Mouse (Mus musculus) bone marrow macrophage, adult 2 months (primary cell): ENCODE results near the gene Bcl2l1. TPM values are rescaled to one million over a fixed set of nuclear protein-coding genes. Genes with fewer than 3 reads are reported as not detected.
A peak's percentile ranks its signal among the peaks of the same experiment; 100 is the strongest.

Experiments
- H3K27ac ChIP-seq: 2 replicates; pipeline ENCODE4 v1.5.1; 2012; ENCODE audit warnings: low read depth, low read length; ENCODE audit not compliant: insufficient read depth
- H3K4me1 ChIP-seq: 2 replicates; pipeline ENCODE4 v1.6.1; 2012; ENCODE audit warnings: low read length; ENCODE audit not compliant: control insufficient read depth, insufficient read depth
- H3K4me3 ChIP-seq: 2 replicates; pipeline ENCODE4 v1.5.1; 2012; ENCODE audit warnings: mild to moderate bottlenecking, low read length, moderate library complexity; ENCODE audit not compliant: insufficient read depth
- CTCF ChIP-seq: IDR thresholded peaks from 2 replicates; pipeline ENCODE4 v1.5.1; 2012; ENCODE audit warnings: low read depth, mild to moderate bottlenecking, low read length, moderate library complexity
- POLR2A ChIP-seq: IDR thresholded peaks from 2 replicates; pipeline ENCODE4 v1.6.1; 2012; ENCODE audit warnings: mild to moderate bottlenecking, low read depth, low read length, borderline replicate concordance
- polyA plus RNA-seq: library from polyadenylated mRNA; stranded (reverse); fragments of >200 nt; gene quantifications from 2 replicates; pipeline ENCODE4 v1.2.4, GENCODE M21; 2012; ENCODE audit not compliant: missing spikeins, insufficient read depth, insufficient read length

Gene Bcl2l1
- polyA plus RNA-seq, 1 experiment, result 30.8 TPM

GRCm38 (mm10) chr2:152788892-152789421, 42.6 kb downstream of the Bcl2l1 start:
- peak overlapping the region; percentile 94 for H3K27ac ChIP-seq
- H3K4me1 ChIP-seq, result peaks cover 76% of the 10 kb centered on the region
- no peak for TF ChIP-seq POLR2A
- no peak for TF ChIP-seq CTCF
- peak overlapping the region; percentile 37 for H3K4me3 ChIP-seq

- TF ChIP-seq CTCF (no peak), POLR2A (no peak)
- no peak overlapping the region for H3K27ac ChIP-seq
- no peak overlapping the region for H3K4me3 ChIP-seq
- H3K4me1 ChIP-seq, result peaks cover 72% of the 10 kb centered on the region
Measured at GRCm38 (mm10) chr2:152787543-152787942, 44.0 kb downstream of the Bcl2l1 start.

GRCm38 (mm10) chr2:152787136-152787535, 44.4 kb downstream of the Bcl2l1 start:
- TF ChIP-seq POLR2A (no peak), CTCF (no peak)
- H3K27ac ChIP-seq, result no peak overlapping the region
- H3K4me1 ChIP-seq, result peaks cover 72% of the 10 kb centered on the region
- H3K4me3 ChIP-seq, result no peak overlapping the region

- Histone ChIP-seq H3K4me1 (peaks cover 72% of the 10 kb centered on the region), H3K4me3 (no peak overlapping the region), H3K27ac (no peak overlapping the region)
- no peak for TF ChIP-seq CTCF
- no peak for TF ChIP-seq POLR2A
Measured at GRCm38 (mm10) chr2:152785446-152786350, 45.8 kb downstream of the Bcl2l1 start.

- H3K4me3 ChIP-seq, result no peak overlapping the region
- TF ChIP-seq CTCF (no peak), POLR2A (no peak)
- no peak overlapping the region for H3K27ac ChIP-seq
- H3K4me1 ChIP-seq, result peaks cover 72% of the 10 kb centered on the region
Measured at GRCm38 (mm10) chr2:152784640-152785039, 46.9 kb downstream of the Bcl2l1 start.

GRCm38 (mm10) chr2:152783241-152783640, 48.3 kb downstream of the Bcl2l1 start:
- peaks cover 71% of the 10 kb centered on the region for H3K4me1 ChIP-seq
- H3K27ac ChIP-seq, result no peak overlapping the region

GRCm38 (mm10) chr2:152782656-152783055, 48.9 kb downstream of the Bcl2l1 start:
- TF ChIP-seq CTCF (no peak), POLR2A (no peak)
- Histone ChIP-seq H3K4me1 (peaks cover 65% of the 10 kb centered on the region), H3K4me3 (no peak overlapping the region), H3K27ac (no peak overlapping the region)

More at GRCm38 (mm10) chr2:152783241-152783640, 48.3 kb downstream of the Bcl2l1 start:
- H3K4me3 ChIP-seq, result no peak overlapping the region
- TF ChIP-seq POLR2A, result no peak
- TF ChIP-seq CTCF, result no peak

GRCm38 (mm10) chr2:152781031-152781711, 50.4 kb downstream of the Bcl2l1 start:
- Histone ChIP-seq H3K27ac (no peak overlapping the region), H3K4me3 (no peak overlapping the region), H3K4me1 (peaks cover 59% of the 10 kb centered on the region)
- TF ChIP-seq CTCF, result no peak
- TF ChIP-seq POLR2A, result no peak

GRCm38 (mm10) chr2:152780466-152780865, 51.1 kb downstream of the Bcl2l1 start:
- peaks cover 57% of the 10 kb centered on the region for H3K4me1 ChIP-seq
- H3K27ac ChIP-seq, result no peak overlapping the region
- H3K4me3 ChIP-seq, result no peak overlapping the region

More at GRCm38 (mm10) chr2:152780466-152780865, 51.1 kb downstream of the Bcl2l1 start:
- TF ChIP-seq POLR2A (no peak), CTCF (no peak)
